Mouse (Mus musculus) midbrain, embryonic 12.5 days (tissue): ENCODE results near the gene Mfsd6l. TPM values are rescaled to one million over a fixed set of nuclear protein-coding genes. Genes with fewer than 3 reads are reported as not detected.

Source experiments
- ATAC-seq: fragments of 200-750 bp; cut with Nextera tagmentation; 2 replicates; pipeline ENCODE4 v1.8.0; 2017; ENCODE audit warnings: low read depth, moderate TSS enrichment, moderate library complexity; ENCODE audit not compliant: low FRiP score
- H3K27ac ChIP-seq: fragments of 300-500 bp; sonication (generic); replicated peaks from 2 replicates; pipeline ENCODE4 v1.5.1; 2016; ENCODE audit warnings: mild to moderate bottlenecking
- H3K27me3 ChIP-seq: fragments of 300-500 bp; sonication (generic); 2 replicates; pipeline ENCODE4 v1.6.1; 2016; ENCODE audit warnings: mild to moderate bottlenecking
- H3K36me3 ChIP-seq: fragments of 300-500 bp; sonication (generic); 2 replicates; pipeline ENCODE4 v1.6.1; 2016
- H3K4me1 ChIP-seq: fragments of 300-500 bp; sonication (generic); 2 replicates; pipeline ENCODE4 v1.6.1; 2016
- H3K4me2 ChIP-seq: fragments of 300-500 bp; sonication (generic); replicated peaks from 2 replicates; pipeline ENCODE4 v1.6.1; 2016; ENCODE audit warnings: mild to moderate bottlenecking, moderate library complexity
- H3K4me3 ChIP-seq: fragments of 300-500 bp; sonication (generic); 2 replicates; pipeline ENCODE4 v1.5.1; 2016; ENCODE audit warnings: mild to moderate bottlenecking
- H3K9ac ChIP-seq: fragments of 300-500 bp; sonication (generic); replicated peaks from 2 replicates; pipeline ENCODE4 v1.6.1; 2016; ENCODE audit warnings: mild to moderate bottlenecking, moderate library complexity
- H3K9me3 ChIP-seq: fragments of 300-500 bp; sonication (generic); 2 replicates; pipeline ENCODE4 v1.6.1; 2016; ENCODE audit warnings: mild to moderate bottlenecking
- WGBS: fragments of 180-500 bp; shearing (Covaris S2); methylation state at CpG from one replicate; pipeline ENCODE4 v1.1.7; 2016; 5-methylcytosine and 5-hydroxymethylcytosine counted together
- polyA plus RNA-seq: library from polyadenylated mRNA; unstranded; fragments of >200 nt; fragmentation: Nextera tagmentation; extraction: Ambion mirVana; gene quantifications from 2 replicates; pipeline ENCODE4 v1.2.1, GENCODE M21; 2016

Mfsd6l gene
- polyA plus RNA-seq = not detected in 2 replicates

DNA sequence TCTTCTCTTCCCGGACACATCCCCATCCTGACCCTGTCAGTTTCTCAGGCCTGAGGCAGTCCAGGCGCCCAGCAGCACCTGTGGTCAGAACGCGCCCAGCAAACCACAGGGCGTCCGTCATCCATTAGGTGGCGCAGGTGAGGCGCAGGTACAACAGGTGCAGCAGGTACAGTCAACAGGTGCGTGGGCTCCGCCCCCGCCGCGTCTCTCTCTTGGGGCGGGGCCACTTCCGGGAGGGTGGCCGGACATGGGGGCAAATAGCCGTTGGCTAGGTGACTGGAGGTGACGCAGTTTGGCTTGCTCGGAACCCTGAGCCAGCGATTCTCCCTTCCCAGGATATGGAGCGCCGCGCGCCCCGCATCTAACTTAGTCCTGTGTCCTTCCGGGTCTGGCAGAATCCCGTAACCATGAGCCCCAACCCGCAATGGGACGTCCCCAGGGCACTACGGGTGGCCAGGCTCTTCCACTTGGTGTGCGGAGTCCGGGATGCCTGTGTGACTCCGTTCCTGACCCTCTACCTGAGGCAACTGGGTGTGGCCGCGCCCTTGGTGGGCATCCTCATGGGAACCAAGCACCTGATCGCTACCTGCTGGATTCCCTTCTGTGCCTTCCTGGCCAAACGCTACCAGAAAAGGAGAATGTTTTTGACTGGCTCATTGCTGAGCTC, at the start of gene Mfsd6l:
TSS of gene Mfsd6l (plus strand) at position 269 of the 667 bp plus-strand sequence.
- H3K9me3 ChIP-seq = no peaks in the 10 kb centered on the region
- peak within 1 kb of the TSS; percentile 18; the same call in 1 of the 2 replicates for H3K4me3 ChIP-seq
- 9% methylated on average over 37 of the region's 37 CpGs for WGBS
- H3K27ac ChIP-seq = no peak within 1 kb of the TSS
- peak within 1 kb of the TSS; percentile 35 for H3K4me2 ChIP-seq
- no peak for ATAC-seq
- H3K9ac ChIP-seq = no peak within 1 kb of the TSS
- H3K36me3 ChIP-seq = no peaks in the 10 kb centered on the region
- peaks cover 20% of the 10 kb centered on the region for H3K27me3 ChIP-seq
- peaks cover 4% of the 10 kb centered on the region for H3K4me1 ChIP-seq

DNA sequence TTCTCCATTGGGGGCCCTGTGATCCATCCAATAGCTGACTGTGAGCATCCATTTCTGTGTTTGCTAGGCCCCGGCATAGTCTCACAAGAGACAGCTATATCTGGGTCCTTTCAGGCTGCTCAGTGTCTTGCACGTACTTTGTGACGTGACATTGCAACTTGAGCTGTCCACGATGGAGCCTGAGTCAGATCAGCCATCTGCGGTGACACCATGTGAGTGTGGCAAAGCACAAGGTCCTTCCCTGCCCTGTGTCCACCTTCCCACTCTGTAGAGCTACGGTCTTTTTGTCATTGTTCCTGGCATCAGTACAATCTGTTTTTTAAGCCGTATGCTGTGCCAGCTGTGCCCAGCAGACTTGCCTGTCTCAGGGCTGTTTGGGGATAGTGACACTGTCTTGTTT, 48.7 kb upstream of the Mfsd6l start:
- H3K27ac ChIP-seq = no peak overlapping the region
- H3K4me3 ChIP-seq = no peak overlapping the region
- H3K4me2 ChIP-seq = no peak overlapping the region
- ATAC-seq = no peak
- H3K36me3 ChIP-seq = no peaks in the 10 kb centered on the region
- H3K27me3 ChIP-seq = no peaks in the 10 kb centered on the region
- H3K9me3 ChIP-seq = no peaks in the 10 kb centered on the region
- 91% methylated on average over 7 of the region's 7 CpGs for WGBS
- H3K9ac ChIP-seq = no peak overlapping the region
- no peaks in the 10 kb centered on the region for H3K4me1 ChIP-seq

DNA sequence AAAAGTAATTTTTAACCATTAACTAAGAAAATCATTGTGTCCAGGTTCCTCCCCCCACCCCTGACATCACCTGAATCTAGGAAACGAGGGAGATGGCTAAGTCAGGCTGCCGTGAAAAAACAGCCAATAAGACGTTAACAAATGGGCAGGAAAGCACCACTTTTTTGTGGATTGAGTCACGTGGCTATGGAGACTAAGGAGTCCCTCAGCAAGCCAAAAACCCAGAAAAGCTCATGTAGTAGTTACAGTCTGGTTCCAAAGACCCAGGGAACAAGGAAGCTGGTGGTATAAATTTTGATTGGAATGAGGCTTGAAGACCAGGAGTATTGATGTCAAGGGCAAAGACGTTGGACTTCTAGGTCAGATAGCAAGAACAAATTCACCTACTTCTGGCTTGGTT, 47.4 kb upstream of the Mfsd6l start:
- no peak overlapping the region for H3K4me3 ChIP-seq
- H3K36me3 ChIP-seq = no peaks in the 10 kb centered on the region
- H3K4me1 ChIP-seq = no peaks in the 10 kb centered on the region
- H3K4me2 ChIP-seq = no peak overlapping the region
- no peak for ATAC-seq
- H3K27ac ChIP-seq = no peak overlapping the region
- 75% methylated on average over 5 of the region's 5 CpGs for WGBS
- H3K9me3 ChIP-seq = no peaks in the 10 kb centered on the region
- no peaks in the 10 kb centered on the region for H3K27me3 ChIP-seq
- H3K9ac ChIP-seq = no peak overlapping the region

DNA sequence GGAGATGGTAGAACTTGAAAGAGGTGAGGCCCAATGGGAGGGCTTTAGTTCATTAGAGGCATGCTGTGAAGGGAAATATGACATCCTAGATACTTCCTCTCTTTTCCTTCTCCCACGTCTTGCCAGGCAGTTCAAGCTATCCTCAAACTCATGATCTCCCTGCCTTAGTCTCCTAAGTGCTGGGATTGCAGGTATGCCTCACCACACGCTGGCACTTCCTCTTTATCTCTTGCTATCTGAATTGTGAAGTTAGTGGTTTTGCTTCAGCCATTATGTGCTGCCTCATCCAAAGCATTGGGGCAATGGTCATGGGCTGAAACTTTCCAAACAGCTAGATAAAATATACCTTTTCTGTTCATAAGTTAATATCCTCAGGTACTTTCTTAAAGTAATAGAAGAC, 46.8 kb upstream of the Mfsd6l start:
- Histone ChIP-seq H3K9ac (no peak overlapping the region), H3K27me3 (no peaks in the 10 kb centered on the region), H3K4me3 (no peak overlapping the region), H3K9me3 (no peaks in the 10 kb centered on the region), H3K36me3 (no peaks in the 10 kb centered on the region), H3K27ac (no peak overlapping the region), H3K4me2 (no peak overlapping the region), H3K4me1 (no peaks in the 10 kb centered on the region)
- no peak for ATAC-seq
- 67% methylated on average over 2 of the region's 2 CpGs for WGBS

DNA sequence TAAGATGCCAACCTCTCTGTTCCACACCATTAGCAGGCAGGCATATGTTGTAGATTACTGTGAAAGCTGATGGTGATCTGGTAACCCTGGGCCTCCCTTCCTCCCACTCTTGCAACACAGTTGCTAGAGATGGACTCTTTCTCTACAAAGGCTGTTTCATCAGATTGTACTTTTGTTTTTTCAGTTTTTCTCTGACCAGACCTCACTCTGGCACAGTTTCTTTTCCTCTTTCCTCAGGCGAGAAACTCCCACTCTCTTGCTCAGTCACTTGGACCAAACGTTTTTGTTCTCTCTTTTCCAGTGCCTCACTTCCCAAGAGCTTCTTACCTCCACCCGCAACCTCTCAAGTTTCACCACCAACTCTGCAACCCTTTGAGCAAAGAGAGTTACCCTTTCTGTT, 42.0 kb upstream of the Mfsd6l start:
- WGBS = 49% methylated on average over 3 of the region's 3 CpGs
- H3K36me3 ChIP-seq = no peaks in the 10 kb centered on the region
- no peak overlapping the region for H3K27ac ChIP-seq
- no peaks in the 10 kb centered on the region for H3K27me3 ChIP-seq
- no peak overlapping the region for H3K4me3 ChIP-seq
- no peaks in the 10 kb centered on the region for H3K4me1 ChIP-seq
- no peak overlapping the region for H3K9ac ChIP-seq
- H3K9me3 ChIP-seq = peaks cover under 1% of the 10 kb centered on the region
- ATAC-seq = no peak
- H3K4me2 ChIP-seq = no peak overlapping the region

DNA sequence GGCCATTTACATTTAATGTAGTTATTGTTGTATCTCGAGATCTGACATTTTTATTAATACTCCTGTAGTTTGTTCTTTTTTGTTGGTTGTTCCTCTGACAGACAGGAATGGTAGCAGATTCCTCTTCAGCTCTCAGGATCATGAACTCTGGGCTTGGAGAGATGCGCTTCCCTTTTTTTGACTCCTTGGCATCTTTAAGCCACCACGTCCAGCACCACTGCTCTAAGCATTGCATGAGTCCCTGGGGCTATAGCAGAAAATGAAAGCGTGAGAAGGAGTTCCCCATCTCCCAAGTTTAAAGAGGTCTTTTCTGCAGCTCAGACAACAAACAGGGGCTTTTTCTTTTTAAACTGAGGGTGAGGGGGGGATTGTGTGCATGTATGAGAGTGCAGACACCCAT, 36.6 kb upstream of the Mfsd6l start:
- no peak for ATAC-seq
- Histone ChIP-seq H3K36me3 (no peaks in the 10 kb centered on the region), H3K4me3 (no peak overlapping the region)

DNA sequence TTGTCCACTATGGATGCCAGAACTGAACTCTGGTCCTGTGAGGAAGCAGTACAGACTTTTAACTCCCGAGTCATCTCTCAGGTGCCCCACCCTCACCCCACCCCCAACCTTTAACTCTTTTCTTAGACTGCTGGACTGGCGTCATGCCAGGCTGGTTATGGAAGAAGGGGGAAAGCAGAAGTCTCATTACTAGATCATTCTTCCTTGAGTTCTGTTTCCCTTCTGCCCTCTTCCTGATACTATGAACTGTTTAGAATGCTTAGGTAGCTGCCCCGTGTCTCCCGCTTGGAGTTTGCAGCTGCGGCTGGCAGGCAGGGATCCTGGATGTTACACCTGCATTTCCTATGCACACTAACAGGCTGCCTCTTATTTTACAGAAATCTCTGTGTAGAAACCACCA, 36.2 kb upstream of the Mfsd6l start:
- H3K4me2 ChIP-seq = no peak overlapping the region
- H3K27ac ChIP-seq = no peak overlapping the region
- H3K9ac ChIP-seq = no peak overlapping the region
- H3K9me3 ChIP-seq = peaks cover 6% of the 10 kb centered on the region
- H3K4me3 ChIP-seq = no peak overlapping the region
- H3K27me3 ChIP-seq = no peaks in the 10 kb centered on the region
- no peaks in the 10 kb centered on the region for H3K36me3 ChIP-seq
- H3K4me1 ChIP-seq = no peaks in the 10 kb centered on the region
- 91% methylated on average over 5 of the region's 5 CpGs for WGBS
- no peak for ATAC-seq

More for the DNA sequence above, 36.6 kb upstream of the Mfsd6l start:
- Histone ChIP-seq H3K4me2 (no peak overlapping the region), H3K27me3 (no peaks in the 10 kb centered on the region), H3K9me3 (peaks cover 6% of the 10 kb centered on the region), H3K4me1 (no peaks in the 10 kb centered on the region), H3K27ac (no peak overlapping the region), H3K9ac (no peak overlapping the region)
- WGBS = 92% methylated on average over 4 of the region's 4 CpGs

DNA sequence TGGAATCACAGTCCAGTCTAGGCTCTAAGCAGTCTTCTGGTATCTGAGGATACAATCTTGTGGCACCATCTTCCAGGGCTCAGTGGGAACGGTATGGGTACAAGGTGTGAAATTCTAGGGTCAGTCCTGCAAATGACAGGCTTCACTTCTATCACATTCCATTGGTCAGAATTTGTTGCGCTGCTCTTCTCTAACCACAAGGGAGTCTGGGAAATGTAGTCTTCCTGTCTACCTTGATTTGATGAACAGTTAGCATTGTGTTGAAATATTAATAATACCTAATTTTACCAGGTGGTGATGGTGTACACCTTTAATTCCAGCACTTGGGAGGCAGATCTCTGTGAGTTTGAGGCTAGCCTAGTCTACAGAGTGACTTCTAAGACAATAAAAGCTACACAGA, 35.5 kb upstream of the Mfsd6l start:
- H3K4me2 ChIP-seq = no peak overlapping the region
- no peaks in the 10 kb centered on the region for H3K36me3 ChIP-seq
- no peaks in the 10 kb centered on the region for H3K4me1 ChIP-seq
- WGBS = 85% methylated on average over 2 of the region's 2 CpGs
- no peak for ATAC-seq
- H3K27ac ChIP-seq = no peak overlapping the region
- H3K9ac ChIP-seq = no peak overlapping the region
- no peak overlapping the region for H3K4me3 ChIP-seq
- H3K27me3 ChIP-seq = no peaks in the 10 kb centered on the region
- H3K9me3 ChIP-seq = peaks cover 6% of the 10 kb centered on the region

DNA sequence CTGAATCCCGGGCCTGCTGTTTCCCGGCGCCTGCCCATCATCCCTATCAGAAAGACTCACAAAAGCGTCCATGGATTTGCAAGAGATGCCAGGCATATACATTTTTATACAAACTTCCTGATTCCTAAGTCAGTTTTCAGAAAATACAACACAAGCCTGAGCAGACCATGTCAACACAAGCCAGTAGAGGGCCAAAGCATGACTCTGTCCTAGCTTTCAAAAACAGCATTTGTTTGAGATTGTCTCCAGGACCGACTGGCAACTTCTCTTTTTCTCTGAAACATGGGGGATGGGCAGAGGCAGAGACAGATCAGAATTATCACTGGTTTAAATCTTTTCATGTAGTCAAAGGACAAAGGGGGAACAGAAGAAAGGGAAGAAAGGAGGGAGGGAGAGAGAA, 34.6 kb upstream of the Mfsd6l start:
- Histone ChIP-seq H3K9me3 (peaks cover 6% of the 10 kb centered on the region), H3K4me1 (no peaks in the 10 kb centered on the region), H3K4me3 (no peak overlapping the region), H3K4me2 (no peak overlapping the region), H3K27ac (no peak overlapping the region), H3K36me3 (no peaks in the 10 kb centered on the region), H3K9ac (no peak overlapping the region), H3K27me3 (no peaks in the 10 kb centered on the region)
- WGBS = 77% methylated on average over 5 of the region's 5 CpGs
- ATAC-seq = no peak

DNA sequence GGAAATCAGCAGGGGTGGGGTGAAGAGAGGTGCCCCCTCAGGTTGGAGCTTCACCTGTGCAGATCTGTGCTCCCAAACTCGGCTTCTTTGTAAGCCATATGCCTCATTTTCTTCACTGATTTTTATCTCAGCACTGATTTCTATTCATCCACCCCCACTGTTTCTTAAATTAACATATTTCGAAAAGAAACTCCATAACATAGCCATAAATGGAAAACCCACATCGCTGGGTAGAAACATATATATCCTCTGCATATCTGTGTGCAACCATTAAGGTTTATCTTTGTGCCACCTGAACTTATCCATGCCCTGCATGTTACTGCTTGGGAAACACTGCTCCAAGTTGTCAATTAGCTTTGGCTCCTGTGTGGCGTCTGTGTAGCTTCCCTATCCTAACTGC, 29.5 kb upstream of the Mfsd6l start:
- WGBS = 84% methylated on average over 4 of the region's 4 CpGs
- no peak for ATAC-seq
- no peaks in the 10 kb centered on the region for H3K9me3 ChIP-seq
- H3K27me3 ChIP-seq = 0 out of 2 replicates have a peak, but pooled peaks cover 2% of the 10 kb centered on the region
- H3K36me3 ChIP-seq = no peaks in the 10 kb centered on the region
- no peak overlapping the region for H3K4me3 ChIP-seq
- no peak overlapping the region for H3K4me2 ChIP-seq
- H3K27ac ChIP-seq = no peak overlapping the region
- H3K9ac ChIP-seq = no peak overlapping the region
- no peaks in the 10 kb centered on the region for H3K4me1 ChIP-seq

DNA sequence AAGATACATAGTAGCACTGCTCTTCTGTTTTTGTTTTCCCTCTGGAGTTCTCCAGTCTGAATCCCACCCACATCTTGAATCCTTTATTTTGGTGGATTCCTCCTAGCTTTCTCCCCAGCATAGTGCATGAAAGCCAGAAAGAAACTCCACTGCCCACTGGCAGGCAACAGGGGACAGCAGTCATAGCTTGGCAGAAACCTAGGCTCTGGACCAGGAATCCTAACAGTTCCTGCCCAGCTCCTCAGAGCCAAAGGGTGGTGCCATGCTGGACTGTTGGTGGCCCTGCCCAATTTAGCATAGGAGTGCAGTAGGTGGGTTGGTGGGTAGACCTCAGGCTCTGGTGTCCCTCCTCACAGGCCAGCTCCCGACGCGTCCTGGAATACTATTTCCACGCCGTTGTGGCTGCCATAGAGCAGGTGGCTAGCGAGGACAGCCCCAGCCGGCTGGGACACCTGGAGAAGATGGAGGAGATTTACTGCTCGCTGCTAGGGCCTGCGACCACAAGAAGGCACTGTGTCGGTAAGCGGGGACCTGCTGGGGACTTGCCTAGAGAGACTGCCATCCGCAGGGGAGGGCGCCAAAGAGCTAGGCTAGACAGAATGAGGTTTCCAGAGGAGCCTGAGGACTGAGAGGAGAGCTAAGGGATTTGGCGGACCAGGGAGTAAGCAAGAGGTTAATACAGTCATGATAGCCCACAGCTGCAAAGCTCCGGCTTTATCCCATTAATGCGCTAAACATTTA, 24.8 kb upstream of the Mfsd6l start:
- WGBS = 23% methylated on average over 16 of the region's 16 CpGs
- ATAC-seq = no peak
- H3K4me2 ChIP-seq = no peak overlapping the region
- H3K27me3 ChIP-seq = peaks cover 6% of the 10 kb centered on the region; the same call in 1 of the 2 replicates
- H3K36me3 ChIP-seq = no peaks in the 10 kb centered on the region
- no peak overlapping the region for H3K4me3 ChIP-seq
- no peaks in the 10 kb centered on the region for H3K9me3 ChIP-seq
- H3K4me1 ChIP-seq = no peaks in the 10 kb centered on the region
- H3K27ac ChIP-seq = no peak overlapping the region
- no peak overlapping the region for H3K9ac ChIP-seq

DNA sequence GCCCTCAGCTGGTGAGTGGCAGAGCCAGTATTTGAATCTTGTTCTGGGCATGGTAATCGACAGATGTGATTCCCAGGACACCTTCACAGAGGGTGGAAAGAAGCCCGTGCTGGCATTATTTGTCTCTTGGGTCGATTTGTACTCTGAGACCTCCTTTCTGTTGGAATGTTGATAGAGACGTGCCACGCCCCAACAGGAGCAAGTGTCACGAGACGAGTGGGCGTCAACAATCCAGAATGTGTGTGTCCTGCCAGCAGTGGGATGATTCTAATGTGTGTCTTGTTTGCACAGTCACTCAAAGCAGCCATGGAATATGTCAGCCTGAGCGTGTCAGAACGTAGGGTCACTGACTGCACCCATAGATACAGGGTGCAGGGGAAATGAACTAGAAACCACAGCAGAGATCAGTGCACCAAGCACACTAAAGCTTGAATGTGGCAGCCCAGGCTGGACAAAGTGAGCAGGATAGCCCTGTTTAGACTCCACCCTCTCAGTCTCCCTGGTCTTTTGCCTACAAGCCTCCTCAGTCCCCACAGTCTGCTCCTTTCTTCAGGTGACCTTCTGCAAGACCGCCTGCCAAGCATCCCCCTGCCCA, 23.9 kb upstream of the Mfsd6l start:
- H3K27me3 ChIP-seq = peaks cover 6% of the 10 kb centered on the region; the same call in 1 of the 2 replicates
- H3K9me3 ChIP-seq = no peaks in the 10 kb centered on the region
- no peak for ATAC-seq
- H3K9ac ChIP-seq = no peak overlapping the region
- H3K4me2 ChIP-seq = no peak overlapping the region
- H3K27ac ChIP-seq = no peak overlapping the region
- no peaks in the 10 kb centered on the region for H3K4me1 ChIP-seq
- H3K4me3 ChIP-seq = no peak overlapping the region
- 73% methylated on average over 11 of the region's 11 CpGs for WGBS
- no peaks in the 10 kb centered on the region for H3K36me3 ChIP-seq
